16 mouse cellular contexts compared by ENCODE assay signal in genomic region chr4:117349327-117349726, GRCm38 (mm10).
"Had no signal": no experiment of that assay in that cellular context is flagged by ENCODE, and none has a peak within 500 bp of the region (broad histone marks: within the 10 kb centered on the region; RNA-seq: fewer than 3 reads in every experiment).

No protein-coding gene starts in this region.

- H3K36me3 ChIP-seq: intestine, embryonic 15.5 days; limb, embryonic 15.5 days; liver, embryonic 13.5 days; lung, embryonic 15.5 days; neural tube, embryonic 12.5 days had no signal

- H3K27me3 ChIP-seq: intestine, embryonic 15.5 days; limb, embryonic 15.5 days; liver, embryonic 13.5 days; lung, embryonic 15.5 days had no signal

- H3K9me3 ChIP-seq: intestine, embryonic 15.5 days; limb, embryonic 15.5 days; liver, embryonic 13.5 days; lung, embryonic 15.5 days; megakaryocyte, embryonic 14.5 days; neural tube, embryonic 12.5 days had no signal

- H3K4me1 ChIP-seq: liver, embryonic 13.5 days; megakaryocyte, embryonic 14.5 days had no signal

- H3K4me2 ChIP-seq: intestine, embryonic 15.5 days; limb, embryonic 15.5 days; liver, embryonic 13.5 days; lung, embryonic 15.5 days; neural tube, embryonic 12.5 days had no signal

- ATAC-seq: intestine, embryonic 15.5 days; liver, postnatal 0 days had no signal

- H3K4me3 ChIP-seq: intestine, embryonic 15.5 days; left cerebral cortex, adult 2 months; limb, embryonic 15.5 days; liver, embryonic 13.5 days; lung, embryonic 15.5 days; megakaryocyte, embryonic 14.5 days; myocyte; neural tube, embryonic 12.5 days had no signal

- H3K9ac ChIP-seq: intestine, embryonic 15.5 days; limb, embryonic 15.5 days; liver, embryonic 13.5 days; liver, postnatal 0 days; lung, embryonic 15.5 days; neural tube, embryonic 12.5 days had no signal

- DNase-seq: kidney, adult 18-20 months; kidney, postnatal 10 days; liver, embryonic 13.5 days; liver, postnatal 0 days; lung, postnatal 14 days; right cerebral cortex, adult 18-20 months; thymus, adult 18-20 months; thymus, postnatal 14 days had no signal

- H3K27ac ChIP-seq: intestine, embryonic 15.5 days; left cerebral cortex, adult 2 months; liver, embryonic 13.5 days; lung, embryonic 15.5 days; macrophage; neural tube, embryonic 12.5 days had no signal
